Mouse (Mus musculus) C2C12 (cell line): ENCODE data around the gene Fam160a2. TPM values are rescaled to one million over a fixed set of nuclear protein-coding genes. Genes with fewer than 3 reads are reported as not detected.

Experiments used
- H3K27me3 ChIP-seq: one replicate; pipeline ENCODE4 v1.6.1; 2011; ENCODE audit not compliant: control insufficient read depth, insufficient read depth, insufficient read length
- H3K36me3 ChIP-seq: one replicate; pipeline ENCODE4 v1.6.1; 2011; ENCODE audit not compliant: control insufficient read depth, insufficient read depth
- H3K4me3 ChIP-seq: one replicate; pipeline ENCODE4 v1.5.1; 2011; ENCODE audit warnings: mild to moderate bottlenecking, control low read depth; ENCODE audit not compliant: poor library complexity, insufficient read depth, severe bottlenecking
- H3K79me2 ChIP-seq: one replicate; pipeline ENCODE4 v1.6.1; 2011; ENCODE audit not compliant: control insufficient read depth, insufficient read depth
- H3K79me3 ChIP-seq: one replicate; pipeline ENCODE4 v1.6.1; 2011; ENCODE audit warnings: low read depth, control low read depth
- H3ac ChIP-seq: one replicate; pipeline ENCODE3; 2011; ENCODE audit warnings: low read depth; ENCODE audit not compliant: control insufficient read depth, insufficient read length
- CEBPB ChIP-seq: IDR thresholded peaks from one replicate; pipeline ENCODE4 v1.6.1; 2011; ENCODE audit warnings: low read depth, mild to moderate bottlenecking, control low read depth, moderate library complexity
- CTCF ChIP-seq: IDR thresholded peaks from one replicate; pipeline ENCODE4 v1.5.1; 2011; ENCODE audit not compliant: control insufficient read depth, insufficient read depth, insufficient read length
- FOSL1 ChIP-seq: IDR thresholded peaks from one replicate; pipeline ENCODE4 v1.8.0; 2011; ENCODE audit warnings: mild to moderate bottlenecking, low read length; ENCODE audit not compliant: poor library complexity, insufficient read depth, severe bottlenecking
- MAX ChIP-seq: IDR thresholded peaks from one replicate; pipeline ENCODE4 v1.6.1; 2011; ENCODE audit warnings: mild to moderate bottlenecking, control low read depth
- MYOD1 ChIP-seq: IDR thresholded peaks from one replicate; pipeline ENCODE4 v1.6.1; 2011; ENCODE audit warnings: low read depth; ENCODE audit not compliant: control insufficient read depth, insufficient read length
- MYOG ChIP-seq: IDR thresholded peaks from one replicate; pipeline ENCODE4 v1.6.1; 2011; ENCODE audit not compliant: control insufficient read depth, insufficient read length; ENCODE audit errors: extremely low read depth
- USF1 ChIP-seq: IDR thresholded peaks from one replicate; pipeline ENCODE4 v1.6.1; 2011; ENCODE audit warnings: low read depth, mild to moderate bottlenecking, control low read depth, moderate library complexity
- polyA plus RNA-seq: library from polyadenylated mRNA; unstranded; fragments of >200 nt; fragmentation: generic; extraction: Trizol; gene quantifications from one replicate; pipeline ENCODE4 v1.2.1, GENCODE M21; 2012; ENCODE audit warnings: missing spikeins

Fam160a2 gene
- polyA plus RNA-seq, 1 experiment: 16.0 TPM

DNA sequence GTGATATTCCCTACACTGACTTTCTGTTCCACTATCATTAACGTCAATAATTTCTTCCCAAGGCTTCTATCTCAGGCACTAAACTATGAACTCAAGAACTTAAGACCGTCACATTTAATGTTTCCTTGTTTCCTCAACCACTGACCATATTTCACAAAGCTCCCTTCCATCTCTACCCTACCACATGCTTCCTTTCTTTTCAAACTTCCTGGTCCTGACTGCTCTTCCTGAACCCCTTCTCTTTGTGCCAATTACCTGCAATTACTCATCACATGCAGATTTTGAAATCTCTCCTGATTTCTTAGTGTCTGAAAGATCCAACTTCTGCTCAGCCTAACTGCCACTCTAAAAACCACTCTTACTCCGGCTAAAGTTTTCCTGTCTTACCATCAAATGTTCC lies 19.5 kb downstream of the Fam160a2 start:
- Histone ChIP-seq H3K79me2 (no peaks in the 10 kb centered on the region), H3ac (no peak overlapping the region), H3K79me3 (no peaks in the 10 kb centered on the region), H3K36me3 (peaks cover 31% of the 10 kb centered on the region), H3K4me3 (no peak overlapping the region), H3K27me3 (no peaks in the 10 kb centered on the region)
- no peak for TF ChIP-seq CEBPB
- no peak for TF ChIP-seq MYOG
- no peak for TF ChIP-seq USF1
- no peak for TF ChIP-seq MYOD1
- no peak for TF ChIP-seq MAX
- no peak for TF ChIP-seq CTCF
- no peak for TF ChIP-seq FOSL1

- no peak within 1 kb of the TSS for H3K4me3 ChIP-seq
- no peaks in the 10 kb centered on the region for H3K79me2 ChIP-seq
- H3K79me3 ChIP-seq: no peaks in the 10 kb centered on the region
- no peak for TF ChIP-seq MYOG
- TF ChIP-seq MYOD1: no peak
- TF ChIP-seq CEBPB: no peak
- no peak for TF ChIP-seq MAX
- no peak for TF ChIP-seq FOSL1
- H3K36me3 ChIP-seq: peaks cover 8% of the 10 kb centered on the region
- H3ac ChIP-seq: no peak within 1 kb of the TSS
- no peaks in the 10 kb centered on the region for H3K27me3 ChIP-seq
These were observed 25.0 kb downstream of the Fam160a2 start, which contains the start of gene Gm5901 for GRCm38 (mm10) chr7:105374866-105375265. Gene Gm5901, plus strand, starts transcription at chr7:105375038.

- Histone ChIP-seq H3K36me3 (peaks cover 5% of the 10 kb centered on the region), H3K4me3 (no peak overlapping the region), H3ac (no peak overlapping the region), H3K27me3 (no peaks in the 10 kb centered on the region), H3K79me2 (no peaks in the 10 kb centered on the region), H3K79me3 (no peaks in the 10 kb centered on the region)
- TF ChIP-seq MYOG: no peak
- no peak for TF ChIP-seq USF1
- no peak for TF ChIP-seq MYOD1
- no peak for TF ChIP-seq MAX
- TF ChIP-seq CEBPB: no peak
These were observed 25.9 kb downstream of the Fam160a2 start for GRCm38 (mm10) chr7:105373976-105374375.

- H3K36me3 ChIP-seq: peaks cover 5% of the 10 kb centered on the region
- no peak for TF ChIP-seq CTCF
- no peak for TF ChIP-seq USF1
- no peak for TF ChIP-seq CEBPB
- TF ChIP-seq MAX: no peak
- no peak for TF ChIP-seq MYOG
- TF ChIP-seq MYOD1: no peak
- TF ChIP-seq FOSL1: no peak
These were observed 26.3 kb downstream of the Fam160a2 start for GRCm38 (mm10) chr7:105373509-105373908.

GRCm38 (mm10) chr7:105372912-105373311 lies 26.9 kb downstream of the Fam160a2 start:
- no peak overlapping the region for H3ac ChIP-seq
- peaks cover 5% of the 10 kb centered on the region for H3K36me3 ChIP-seq
- H3K79me3 ChIP-seq: no peaks in the 10 kb centered on the region
- TF ChIP-seq FOSL1 (no peak), MAX (no peak), CTCF (no peak), CEBPB (no peak), MYOD1 (no peak), MYOG (no peak), USF1 (no peak)
- H3K27me3 ChIP-seq: no peaks in the 10 kb centered on the region
- no peak overlapping the region for H3K4me3 ChIP-seq
- H3K79me2 ChIP-seq: no peaks in the 10 kb centered on the region

More at GRCm38 (mm10) chr7:105373509-105373908, 26.3 kb downstream of the Fam160a2 start:
- H3K79me2 ChIP-seq: no peaks in the 10 kb centered on the region
- H3K4me3 ChIP-seq: no peak overlapping the region
- no peaks in the 10 kb centered on the region for H3K27me3 ChIP-seq
- no peak overlapping the region for H3ac ChIP-seq
- H3K79me3 ChIP-seq: no peaks in the 10 kb centered on the region

- H3K79me2 ChIP-seq: no peaks in the 10 kb centered on the region
- no peak for TF ChIP-seq USF1
- TF ChIP-seq FOSL1: no peak
- no peak for TF ChIP-seq CTCF
- no peak for TF ChIP-seq MYOD1
- TF ChIP-seq CEBPB: no peak
- TF ChIP-seq MAX: no peak
- TF ChIP-seq MYOG: no peak
- H3K4me3 ChIP-seq: no peak overlapping the region
- H3ac ChIP-seq: no peak overlapping the region
- H3K27me3 ChIP-seq: no peaks in the 10 kb centered on the region
- H3K79me3 ChIP-seq: no peaks in the 10 kb centered on the region
- H3K36me3 ChIP-seq: peaks cover 1% of the 10 kb centered on the region
These were observed 31.3 kb downstream of the Fam160a2 start for GRCm38 (mm10) chr7:105368521-105368920.
